Mouse (Mus musculus) liver, embryonic 14.5 days (tissue): ENCODE results near the gene Ripor3.

Source experiments
- CTCF ChIP-seq: IDR thresholded peaks from 2 replicates; pipeline ENCODE4 v1.5.1; 2016; ENCODE audit warnings: antibody characterized with exemption, low read depth, control low read depth
- EP300 ChIP-seq: IDR thresholded peaks from 2 replicates; pipeline ENCODE4 v1.6.1; 2016; ENCODE audit warnings: antibody characterized with exemption, low read depth

DNA sequence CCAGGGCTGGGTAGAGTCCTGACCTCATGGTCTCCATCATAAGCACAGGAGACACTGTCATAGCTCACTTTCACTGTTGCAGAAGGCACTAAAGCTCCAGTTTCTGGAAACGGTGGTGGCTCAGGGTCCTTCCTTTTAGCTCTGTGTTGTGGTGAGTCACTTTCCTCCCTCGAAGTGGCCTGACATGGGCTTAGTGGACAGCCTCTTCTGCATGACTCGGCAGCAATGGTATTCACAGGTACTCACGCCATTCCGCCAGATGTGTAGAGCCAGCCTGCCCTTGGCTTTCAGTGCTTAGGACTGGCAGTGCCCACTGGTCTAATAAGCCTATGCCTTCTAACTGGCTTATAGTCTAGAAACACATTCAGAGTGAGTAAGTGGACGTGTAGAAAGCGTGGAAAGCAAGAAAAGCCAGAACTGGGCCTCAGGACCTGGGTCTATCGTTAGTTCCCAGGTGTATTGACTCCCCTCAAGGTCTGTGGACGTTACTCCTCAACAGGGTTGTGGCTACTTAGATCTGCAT lies 46.6 kb downstream of the Ripor3 start:
- TF ChIP-seq EP300 (no peak), CTCF (no peak)
